Mouse (Mus musculus) gastrocnemius, adult 8-10 months (tissue): ENCODE measurements around the gene Wdr13. TPM values are rescaled to one million over a fixed set of nuclear protein-coding genes. Genes with fewer than 3 reads are reported as not detected.

ENCODE experiments used
- DNase-seq, 2 experiments: peaks; one replicate each; pipeline ENCODE4 v3.0.0; 2022; ENCODE audit warnings: low spot score in 2 of 2
- total RNA-seq, 4 experiments: library from RNA; stranded (reverse); gene quantifications; 2 replicates each; pipeline ENCODE4 v1.2.4; 2022

Gene Wdr13
- total RNA-seq, result 10 to 100 TPM in 2 of 4 experiments, 1 to 10 TPM in 2; 8.7 to 10.4 (median 9.6) TPM

DNA sequence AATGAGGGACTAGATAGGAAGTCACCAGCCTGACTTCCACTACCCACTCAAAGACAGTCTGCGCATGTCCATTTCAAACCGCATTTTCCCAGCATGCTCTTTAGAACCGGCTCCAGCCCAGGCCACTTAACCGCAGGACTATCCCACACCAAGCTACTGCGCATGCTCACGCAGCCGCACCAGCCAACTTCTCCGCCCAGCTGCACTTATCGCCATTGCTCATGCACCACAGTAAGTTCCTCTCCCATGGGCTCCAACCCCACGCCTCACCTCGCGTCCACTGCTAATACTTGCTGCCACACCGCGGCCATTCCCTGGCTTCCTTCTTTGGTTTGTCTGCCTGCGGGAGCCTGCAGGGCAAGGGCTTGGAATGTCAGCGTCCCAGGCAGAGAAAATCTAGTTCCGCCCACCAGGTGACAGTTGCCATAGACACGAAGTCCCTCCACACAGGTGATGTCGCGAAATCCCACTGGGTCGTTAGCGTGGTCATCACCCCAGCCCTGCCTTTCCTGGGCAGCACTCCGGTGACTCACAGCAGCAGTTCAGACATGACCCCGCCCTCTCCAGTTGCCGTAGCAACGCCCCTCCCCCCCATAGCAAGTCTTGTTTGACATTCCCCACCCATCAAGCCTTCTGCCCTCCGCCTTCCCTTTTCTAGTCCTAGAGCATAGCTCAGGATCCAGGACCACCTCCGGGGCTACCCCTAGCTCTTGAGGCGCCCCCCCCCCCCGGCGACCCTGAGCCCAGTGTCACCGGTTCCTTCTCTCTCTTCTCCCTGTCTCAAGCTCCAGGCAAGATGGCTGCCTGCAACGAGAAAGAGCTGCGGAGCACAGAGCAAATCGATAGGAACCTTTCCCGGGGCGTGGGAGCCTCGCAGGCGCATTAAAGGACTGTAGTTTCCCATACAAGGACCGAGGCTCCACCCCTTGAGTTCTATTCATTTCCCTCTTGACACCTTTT lies at the start of gene Wdr13:
Wdr13 (minus strand) TSS at position 876 of the 960 bp plus-strand sequence.
- peak; percentile 80 to 89 for DNase-seq

DNA sequence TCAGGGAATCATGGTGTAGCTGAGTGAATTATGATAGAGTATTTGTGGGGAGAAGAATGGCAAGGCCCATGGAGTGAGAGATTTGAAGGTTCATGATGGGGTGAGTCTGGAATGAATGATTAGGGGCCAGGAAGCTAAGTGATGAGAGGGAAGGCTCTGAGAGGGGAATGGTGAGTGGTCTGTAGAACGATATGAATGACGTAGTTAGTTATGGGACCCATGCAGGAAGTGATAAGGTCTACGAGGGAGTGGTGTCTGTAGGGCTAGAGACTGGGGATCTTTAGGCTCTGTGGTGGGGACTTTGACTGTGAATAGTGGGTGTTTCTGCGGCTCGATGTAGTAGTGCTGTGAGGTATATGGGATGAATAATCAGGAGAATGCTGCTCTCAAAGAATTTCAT lies 47.0 kb upstream of the Wdr13 start:
- no peak for DNase-seq

DNA sequence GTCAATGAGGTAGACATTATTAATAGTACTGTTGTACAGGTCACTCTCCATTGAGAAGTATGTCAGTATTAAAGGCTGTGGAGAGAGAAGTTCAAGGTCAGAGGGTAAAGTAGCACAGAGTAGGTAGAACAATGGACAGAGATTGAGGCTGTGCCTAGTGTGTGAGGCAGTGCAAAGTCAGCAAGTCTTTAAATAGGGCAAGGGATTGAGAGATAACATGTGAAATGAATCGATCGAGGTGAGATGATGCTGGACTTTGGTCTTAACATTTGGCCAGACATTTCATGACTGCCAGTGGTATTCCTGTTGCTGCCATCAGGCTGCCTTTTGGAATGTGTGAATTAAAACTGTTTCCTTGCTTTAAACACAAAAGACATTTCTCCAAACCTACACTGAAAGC lies 46.2 kb upstream of the Wdr13 start:
- DNase-seq, result no peak

DNA sequence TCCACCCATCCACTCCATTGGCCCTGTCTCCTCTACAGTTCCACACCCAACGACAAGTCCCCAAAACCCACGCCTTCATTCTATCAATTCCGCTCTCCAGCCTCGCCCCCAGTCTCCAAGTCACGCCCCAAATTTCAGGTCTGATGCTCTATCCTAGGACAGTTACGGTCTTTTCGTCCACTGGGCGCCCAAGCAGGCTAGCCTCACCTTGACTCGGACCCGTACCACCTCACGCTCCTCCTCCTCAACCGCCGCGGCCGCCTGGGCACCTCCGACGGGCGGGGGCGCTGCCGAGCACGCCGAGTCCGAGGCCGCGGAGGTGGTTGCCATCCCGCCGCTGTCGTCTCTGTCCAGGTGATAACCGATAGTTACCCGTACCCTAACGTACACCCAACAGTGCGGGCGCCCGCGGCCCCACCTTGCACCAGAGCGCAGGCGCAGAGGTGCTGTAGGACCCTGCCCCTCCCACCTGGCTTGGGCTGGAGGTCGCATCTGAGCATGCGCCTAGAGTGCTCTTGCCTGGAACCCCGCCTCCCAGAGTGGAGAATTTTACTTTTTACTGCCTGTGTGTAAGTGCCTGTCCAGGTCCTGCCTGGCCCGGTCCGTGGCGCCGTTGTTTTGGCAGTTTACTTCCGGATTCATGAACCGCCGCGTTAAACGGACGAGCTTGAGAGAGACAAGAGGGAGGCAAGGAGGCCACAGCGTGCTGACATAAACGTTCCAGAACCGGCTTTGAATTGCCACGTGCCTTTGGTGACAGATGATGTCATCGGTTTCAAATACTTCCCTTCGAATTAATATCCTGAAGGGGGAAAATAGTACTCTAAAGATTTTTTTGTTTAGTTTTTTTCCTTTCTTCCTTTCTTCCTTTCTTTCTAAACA lies 43.1 kb upstream of the Wdr13 start, which contains the start of gene Tbc1d25:
Tbc1d25 (minus strand) TSS at position 678 of the 882 bp plus-strand sequence.
- peak; percentile 77 to 82 for DNase-seq

DNA sequence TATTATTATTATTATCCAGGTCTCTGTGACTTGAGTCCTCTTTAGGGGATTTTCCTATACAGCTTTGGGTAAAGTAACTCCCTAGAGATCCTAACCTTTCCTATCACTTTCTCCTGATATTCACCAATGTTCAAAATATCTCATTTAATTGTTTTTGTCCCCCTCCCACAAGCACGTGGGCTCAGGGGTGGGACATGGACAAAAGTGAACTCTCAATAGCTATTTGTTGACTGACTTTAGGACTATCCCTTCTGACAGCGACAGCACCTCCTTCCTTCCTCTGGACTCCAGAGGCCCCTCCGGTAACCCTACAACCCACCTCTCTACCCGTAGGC lies 42.4 kb upstream of the Wdr13 start:
- no peak for DNase-seq

DNA sequence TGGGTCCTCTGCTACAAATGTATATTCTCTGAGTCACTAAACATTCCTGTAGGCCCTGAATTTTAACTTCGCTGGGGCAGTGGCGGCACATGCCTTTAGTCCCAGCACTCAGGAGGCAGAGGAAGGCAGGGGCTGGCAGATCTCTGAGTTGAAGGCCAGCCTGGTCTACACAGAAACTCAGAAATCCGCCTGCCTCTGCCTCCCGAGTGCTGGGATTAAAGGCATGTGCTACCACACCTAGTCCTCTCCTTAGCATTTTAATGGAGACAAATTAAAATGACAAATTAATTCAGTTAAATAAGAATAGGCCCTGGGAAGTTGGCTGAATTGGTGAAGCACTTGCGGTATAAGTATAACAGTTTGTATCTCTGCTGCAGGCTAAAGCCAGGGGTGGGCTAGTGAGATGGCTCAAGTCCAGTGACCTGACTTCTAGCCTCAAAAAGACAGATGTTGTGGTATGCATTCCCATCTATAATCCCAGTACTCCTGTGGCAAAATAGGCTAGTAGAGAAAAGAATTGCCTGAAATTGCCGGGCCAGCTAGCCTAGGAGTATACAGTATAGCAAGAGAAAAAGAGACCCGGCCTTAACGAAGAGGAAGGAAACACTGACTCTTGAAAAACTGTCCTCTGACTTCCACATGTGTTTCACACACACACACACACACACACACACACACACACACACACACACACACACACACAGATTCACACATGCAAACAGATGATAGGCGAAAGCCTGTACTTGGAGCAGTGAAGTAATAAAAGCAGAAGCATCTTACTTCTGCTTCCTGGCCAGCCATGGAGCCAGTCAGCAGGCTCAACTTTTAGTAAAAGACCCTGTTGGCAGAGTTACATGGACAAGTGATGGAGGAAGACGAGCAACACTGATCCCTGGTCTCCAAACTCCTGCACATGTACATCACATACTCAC lies 35.3 kb upstream of the Wdr13 start:
- DNase-seq, result no peak

DNA sequence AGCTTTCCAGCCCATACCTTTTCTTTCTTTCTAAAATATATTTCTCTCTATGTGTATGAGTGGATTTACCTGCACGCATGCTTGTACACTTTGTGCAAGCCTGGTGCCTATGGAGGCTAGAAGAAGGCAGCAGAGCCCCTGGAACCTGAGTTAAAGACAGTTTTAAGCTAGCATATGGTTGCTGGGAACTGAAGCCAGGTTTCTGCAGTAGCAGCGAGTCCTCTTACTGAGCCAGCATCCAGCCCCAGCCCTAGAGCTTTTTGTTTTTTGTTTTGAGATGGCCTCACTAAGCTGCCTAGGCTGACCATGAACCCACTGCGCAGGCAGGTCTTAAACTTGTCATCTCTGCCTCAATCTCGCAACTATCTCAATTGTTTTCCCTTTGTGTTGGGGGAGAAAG lies 31.8 kb upstream of the Wdr13 start:
- no peak for DNase-seq

DNA sequence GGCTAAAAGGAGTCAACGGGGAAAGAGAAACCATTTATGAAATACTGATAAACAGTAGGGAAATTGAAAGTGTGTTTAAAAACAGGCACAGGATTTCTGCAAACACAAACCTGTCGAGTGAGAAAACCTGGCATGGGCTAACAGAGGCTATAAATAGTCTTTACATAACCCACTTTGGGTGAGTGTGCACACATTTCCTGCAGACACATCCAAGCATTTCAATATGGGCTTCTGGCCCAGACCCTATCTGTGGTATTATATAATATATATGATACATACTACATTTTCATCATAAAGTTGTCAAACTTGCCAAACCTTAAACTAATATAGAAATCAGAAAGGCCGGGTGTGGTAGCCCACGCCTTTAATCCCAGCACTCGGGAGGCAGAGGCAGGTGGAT lies 30.4 kb upstream of the Wdr13 start:
- no peak for DNase-seq

DNA sequence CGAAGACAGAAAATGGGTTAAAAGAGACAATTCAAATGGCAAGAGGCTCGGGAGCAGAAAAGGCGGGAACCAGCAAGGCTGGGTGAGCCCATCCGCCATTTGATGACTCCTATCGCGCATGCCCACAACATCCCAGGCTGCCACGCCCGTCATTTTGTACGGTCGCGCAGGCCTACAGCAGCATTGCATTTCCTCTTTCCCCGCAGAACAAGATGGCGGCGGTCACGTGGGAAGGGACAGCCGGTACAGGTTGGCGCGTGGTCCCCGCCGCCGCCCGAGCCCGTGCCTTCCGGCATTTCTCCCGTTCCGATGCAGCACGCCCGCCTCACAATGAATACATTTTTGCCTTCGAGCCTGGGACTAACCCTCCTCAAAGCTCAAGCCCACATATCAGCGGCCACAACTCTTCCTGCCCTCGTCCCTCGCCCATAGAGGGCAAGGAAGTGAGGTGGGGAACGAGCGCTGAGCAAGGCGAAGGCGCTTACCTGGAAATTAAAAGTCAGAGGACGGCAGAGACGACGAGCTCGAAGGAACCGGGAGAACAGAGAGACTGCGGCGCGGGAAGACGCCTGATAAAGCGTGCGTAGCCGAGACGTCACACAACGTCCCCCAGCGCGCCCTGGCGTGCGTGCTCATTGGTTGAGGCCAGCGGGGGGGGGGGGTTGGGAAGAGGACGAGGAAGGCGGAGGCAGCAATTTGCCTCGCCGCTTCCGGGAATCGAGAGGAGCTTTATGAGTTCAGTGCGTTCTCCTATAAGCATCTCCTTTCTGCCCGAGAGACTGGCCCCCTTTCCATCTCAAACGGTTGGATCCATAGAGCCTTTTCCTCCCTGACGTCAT lies 12.7 kb upstream of the Wdr13 start, which contains the start of gene Rbm3:
Rbm3 (minus strand) TSS at position 728 of the 839 bp plus-strand sequence.
- peak; percentile 74 to 81 for DNase-seq

DNA sequence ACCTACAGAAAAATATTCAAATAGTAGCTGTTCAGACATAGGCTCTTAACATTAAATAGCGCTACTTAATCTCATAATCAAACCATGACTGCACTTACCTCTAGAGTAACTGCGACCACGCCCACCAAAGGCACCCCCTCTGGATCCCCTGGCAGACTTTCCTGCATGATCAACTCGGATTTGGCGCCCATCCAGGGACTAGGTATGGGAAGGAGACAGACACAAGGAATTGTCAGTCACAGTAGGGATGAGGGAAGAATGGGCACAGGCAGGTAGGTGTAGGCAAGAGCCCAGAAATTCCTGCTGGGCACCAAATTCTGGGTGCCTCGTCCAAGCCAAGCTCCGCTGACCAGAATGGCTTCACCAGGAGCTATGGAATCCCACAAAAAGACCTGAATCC lies 11.1 kb upstream of the Wdr13 start:
- no peak for DNase-seq

DNA sequence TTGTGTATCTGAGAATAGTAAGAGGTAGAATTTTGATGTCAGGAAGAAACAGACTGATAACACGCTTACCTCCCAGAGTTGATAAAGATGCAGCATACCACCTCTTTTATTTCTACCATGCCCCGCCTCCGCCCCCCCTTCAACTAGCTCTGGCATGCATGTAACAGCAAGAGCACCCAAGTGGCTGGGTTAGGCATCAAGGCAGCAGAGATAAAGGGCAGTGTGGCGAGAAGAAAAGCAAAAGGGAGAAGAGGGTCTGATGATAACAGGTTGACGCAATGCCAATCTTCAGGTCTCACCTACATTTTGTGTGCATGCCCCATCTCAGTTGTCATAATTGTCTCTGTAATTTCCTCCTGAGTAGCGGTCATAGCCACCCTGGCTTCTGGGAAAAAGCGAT lies 10.3 kb upstream of the Wdr13 start:
- no peak for DNase-seq

DNA sequence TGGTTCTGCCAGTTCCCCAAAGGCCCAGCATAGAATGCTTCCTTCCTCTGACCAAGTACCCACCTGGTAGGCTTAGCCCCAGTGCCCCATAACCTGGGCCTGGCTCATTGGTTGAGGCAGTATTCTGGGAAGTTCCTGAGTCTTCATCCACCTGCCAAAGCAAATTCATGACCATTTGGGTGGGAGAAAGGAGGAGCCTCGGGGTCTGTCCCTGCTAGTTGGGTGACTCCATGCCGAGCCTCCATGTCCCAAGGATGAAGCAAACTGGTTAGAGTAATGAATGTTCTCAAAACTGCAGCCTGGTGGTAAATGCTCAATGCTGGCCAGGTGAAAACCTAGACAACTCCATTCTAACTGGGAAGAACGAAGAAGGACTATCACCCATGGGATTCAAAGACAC lies 8.4 kb upstream of the Wdr13 start:
- DNase-seq, result no peak

DNA sequence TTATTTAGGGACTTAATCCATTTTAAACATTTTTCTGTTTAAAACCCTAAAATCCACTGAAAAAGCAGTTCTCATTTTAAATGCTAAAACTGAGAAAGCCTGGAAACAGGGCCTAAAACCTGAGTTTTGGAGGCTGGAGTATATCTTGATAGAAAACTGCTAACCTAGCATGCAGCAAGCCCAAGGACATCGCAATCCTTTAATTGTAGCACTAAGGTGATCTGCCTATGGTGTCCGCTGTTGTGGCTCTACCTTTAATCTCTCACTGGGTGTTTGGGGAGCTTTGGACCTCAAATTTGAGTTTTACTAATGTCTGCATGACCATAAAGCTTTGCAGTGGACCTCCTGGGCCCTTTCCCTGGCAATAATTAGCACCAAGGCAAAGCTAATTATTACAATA lies 7.8 kb upstream of the Wdr13 start:
- DNase-seq, result no peak

DNA sequence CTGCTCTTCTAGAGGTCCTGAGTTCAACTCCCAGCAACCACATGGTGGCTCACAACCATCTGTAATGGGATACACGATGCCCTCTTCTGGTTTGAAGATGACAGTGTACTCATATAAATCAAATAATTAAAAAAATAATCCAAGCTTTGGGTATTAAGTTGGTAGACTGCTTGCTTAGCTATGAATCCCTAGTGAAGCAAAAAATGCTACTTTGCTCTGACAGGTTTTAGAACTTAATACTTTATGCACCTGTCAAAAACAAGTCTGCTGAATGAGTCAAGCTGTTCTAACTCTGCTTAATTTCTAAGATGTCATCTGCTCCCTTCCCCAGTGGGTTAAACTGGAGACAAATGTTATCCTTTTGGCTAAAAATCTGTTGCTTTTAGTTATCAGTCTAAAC lies 6.8 kb upstream of the Wdr13 start:
- no peak for DNase-seq

DNA sequence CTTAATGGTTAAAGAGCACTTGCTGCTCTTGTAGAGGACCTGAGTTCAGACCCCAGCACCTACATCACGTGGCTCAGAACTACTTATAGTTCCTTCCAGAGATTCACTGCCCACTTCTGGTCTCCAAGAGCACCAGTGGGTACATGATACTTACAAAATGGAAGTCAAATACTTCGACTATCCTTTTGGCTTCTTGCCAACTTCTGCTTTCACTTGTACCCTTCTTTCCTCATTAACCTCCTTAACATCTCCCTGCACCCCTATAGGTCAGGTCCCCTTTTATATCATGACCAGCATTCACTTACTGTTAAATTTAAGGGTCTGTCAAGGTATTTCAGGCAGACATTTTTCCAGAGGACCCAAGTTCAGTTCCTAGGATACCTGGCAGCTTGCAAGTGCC lies 3.2 kb upstream of the Wdr13 start:
- DNase-seq, result no peak

DNA sequence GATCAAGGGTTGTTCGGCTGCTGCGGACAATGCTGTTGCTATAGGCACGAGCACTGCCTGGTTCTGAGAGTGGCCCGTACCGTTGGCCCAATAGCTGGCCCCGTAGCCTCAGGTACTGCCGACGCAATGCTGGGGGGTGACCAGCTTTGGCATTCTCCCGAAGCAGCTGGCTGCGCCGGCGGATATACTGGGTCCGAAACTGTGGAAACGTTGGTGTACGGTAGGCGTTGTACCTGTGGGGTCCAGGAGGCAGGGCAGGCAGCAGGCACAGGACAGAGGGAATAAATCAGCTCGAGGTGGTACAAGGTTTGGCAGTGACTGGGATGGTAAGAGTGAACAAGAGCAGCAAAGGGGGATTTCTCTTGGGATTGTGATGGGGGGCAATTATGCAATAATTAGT lies 1.3 kb downstream of the Wdr13 start:
- no peak for DNase-seq

DNA sequence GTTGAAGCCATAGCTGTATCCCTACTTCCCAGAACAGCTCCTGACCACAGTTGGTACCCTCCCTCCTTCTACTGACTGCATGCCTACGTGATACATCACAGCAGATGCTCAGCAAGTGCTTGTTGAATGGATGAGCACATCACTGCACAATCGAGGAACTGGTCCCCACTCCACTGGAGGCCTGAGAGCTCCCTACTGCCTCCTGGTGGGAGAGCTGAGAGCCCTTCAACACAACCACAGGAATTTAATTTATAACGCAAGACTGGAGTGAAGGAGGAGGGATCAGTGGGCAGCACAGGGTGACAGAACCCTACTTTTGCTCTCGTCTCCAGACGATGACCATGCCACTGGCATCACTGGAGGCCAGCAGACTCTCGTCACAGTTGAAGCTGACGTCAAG lies 7.5 kb downstream of the Wdr13 start:
- DNase-seq, result no peak

DNA sequence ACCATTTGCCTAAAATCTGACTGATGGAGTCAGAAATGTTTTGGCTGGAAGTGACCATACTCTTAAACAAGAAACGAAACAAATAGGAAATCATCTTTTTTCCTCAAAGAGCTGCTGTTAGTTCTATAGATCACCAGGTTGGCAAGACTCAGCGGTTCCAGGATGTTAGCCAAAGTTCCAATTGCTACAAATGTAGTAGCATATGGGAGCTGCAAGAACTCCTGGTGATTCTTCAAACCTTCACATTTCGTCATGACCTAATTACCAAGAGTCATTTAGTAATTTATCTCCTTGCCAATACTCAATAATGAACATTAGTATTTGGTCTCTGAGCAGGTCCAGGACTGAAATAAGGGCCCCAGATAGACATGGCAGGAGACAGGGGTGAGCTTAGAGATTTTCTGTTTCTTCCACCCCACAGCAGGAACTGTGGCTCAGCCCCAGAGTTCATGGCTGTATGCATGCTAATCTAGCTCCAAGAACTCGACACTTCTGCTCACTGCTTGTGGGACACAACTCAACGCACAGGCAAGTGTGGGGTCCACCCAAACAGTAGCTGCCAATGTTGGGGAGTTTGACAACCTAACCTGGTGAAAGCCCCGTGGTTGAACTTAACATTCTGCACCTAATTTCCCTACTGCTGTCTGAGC lies 8.7 kb downstream of the Wdr13 start:
- no peak for DNase-seq

DNA sequence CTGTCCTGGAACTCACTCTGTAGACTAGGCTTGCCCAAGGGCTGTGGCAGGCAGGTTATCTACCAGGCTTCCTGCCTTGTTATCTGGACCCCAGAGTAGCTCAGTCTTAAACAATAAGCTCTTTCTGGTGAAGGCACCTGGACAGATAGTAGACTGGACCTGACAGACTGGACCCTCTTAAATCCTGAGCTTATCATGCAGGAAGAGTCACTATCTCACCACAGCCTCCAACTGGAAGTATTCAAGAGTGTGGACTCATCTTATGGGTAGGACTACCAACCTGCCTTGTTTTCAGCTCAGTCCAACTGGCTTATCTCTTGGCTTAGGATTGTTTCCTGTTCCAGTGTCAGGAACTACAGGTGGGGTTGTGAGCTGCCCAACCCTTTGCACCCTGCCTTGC lies 15.4 kb downstream of the Wdr13 start:
- DNase-seq, result no peak

DNA sequence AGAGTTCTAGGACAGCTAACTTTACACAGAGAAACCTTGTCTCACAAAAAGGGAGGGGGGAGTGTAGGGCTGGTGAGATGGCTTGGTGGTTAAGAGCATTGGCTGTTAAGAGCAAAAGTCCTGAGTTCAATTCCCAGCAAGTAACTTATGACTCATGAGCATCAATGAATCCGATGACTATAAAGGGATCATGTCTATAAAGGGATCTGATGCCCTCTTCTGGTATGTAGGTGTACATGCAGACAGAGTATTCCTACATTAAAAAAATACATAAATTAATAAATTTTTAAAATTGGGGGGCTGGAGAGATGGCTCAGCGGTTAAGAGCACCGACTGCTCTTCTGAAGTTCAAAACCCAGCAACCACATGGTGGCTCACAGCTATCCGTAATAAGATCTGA lies 17.4 kb downstream of the Wdr13 start:
- no peak for DNase-seq
